Comparison of ENCODE assay signal across 32 mouse cellular contexts in the genomic region with DNA sequence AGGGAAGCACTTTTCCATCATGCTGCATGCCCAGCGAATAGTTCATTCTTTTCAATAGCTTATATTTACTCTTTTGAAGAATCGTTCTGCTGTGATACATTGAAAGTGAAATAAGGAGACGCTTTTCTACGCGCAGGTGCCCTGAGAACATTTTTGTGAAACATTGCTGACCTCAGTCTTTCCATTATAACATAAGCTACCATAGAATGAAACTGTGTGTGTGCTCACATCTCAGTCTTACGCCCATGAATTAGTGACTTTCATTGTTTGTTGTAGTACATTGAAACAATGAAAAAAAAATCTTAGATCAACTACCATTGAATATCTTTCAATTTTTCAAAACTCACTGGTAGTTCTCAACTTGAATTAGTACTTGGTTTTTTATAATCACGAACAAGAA.
"Had no signal": no experiment of that assay in that cellular context is flagged by ENCODE, and none has a peak within 500 bp of the region (broad histone marks: within the 10 kb centered on the region; RNA-seq: fewer than 3 reads in every experiment).

No protein-coding gene starts in this region.

- DNase-seq: left cerebral cortex, postnatal 4 days; liver; liver, embryonic 13.5 days; liver, postnatal 0 days; lung, adult 18-20 months; lung, adult 2 months; lung, embryonic 14.5 days; lung, postnatal 10 days; lung, postnatal 14 days; lung, postnatal 36 days; lung, postnatal 4 days; midbrain, embryonic 14.5 days had no signal

- H3K4me3 ChIP-seq: limb, embryonic 10.5 days; limb, embryonic 12.5 days; limb, embryonic 13.5 days; limb, embryonic 15.5 days; liver, embryonic 12.5 days; liver, embryonic 13.5 days; liver, embryonic 15.5 days; lung, embryonic 15.5 days; megakaryocyte, embryonic 14.5 days; midbrain, embryonic 10.5 days; midbrain, embryonic 12.5 days; midbrain, embryonic 13.5 days; midbrain, embryonic 15.5 days; myocyte; neural tube, embryonic 12.5 days had no signal

- H3K36me3 ChIP-seq: limb, embryonic 10.5 days; limb, embryonic 12.5 days; limb, embryonic 13.5 days; limb, embryonic 15.5 days; liver, embryonic 12.5 days; liver, embryonic 13.5 days; liver, embryonic 15.5 days; lung, embryonic 15.5 days; midbrain, embryonic 10.5 days; midbrain, embryonic 12.5 days; midbrain, embryonic 13.5 days; midbrain, embryonic 15.5 days; neural tube, embryonic 12.5 days had no signal

- H3K27ac ChIP-seq: limb, embryonic 10.5 days; limb, embryonic 12.5 days; limb, embryonic 13.5 days; limb, embryonic 15.5 days; liver, embryonic 12.5 days; liver, embryonic 13.5 days; liver, embryonic 14.5 days; liver, embryonic 15.5 days; lung, embryonic 15.5 days; macrophage; midbrain, embryonic 10.5 days; midbrain, embryonic 12.5 days; midbrain, embryonic 13.5 days; midbrain, embryonic 15.5 days; neural tube, embryonic 12.5 days had no signal

- H3K4me2 ChIP-seq: limb, embryonic 12.5 days; limb, embryonic 13.5 days; limb, embryonic 15.5 days; liver, embryonic 11.5 days; liver, embryonic 12.5 days; liver, embryonic 13.5 days; liver, embryonic 15.5 days; lung, embryonic 14.5 days; lung, embryonic 15.5 days; midbrain, embryonic 11.5 days; midbrain, embryonic 12.5 days; midbrain, embryonic 13.5 days; midbrain, embryonic 15.5 days; neural tube, embryonic 12.5 days had no signal

- H3K9me3 ChIP-seq: limb, embryonic 10.5 days; limb, embryonic 12.5 days; limb, embryonic 13.5 days; limb, embryonic 15.5 days; liver, embryonic 12.5 days; liver, embryonic 13.5 days; liver, embryonic 15.5 days; lung, embryonic 15.5 days; megakaryocyte, embryonic 14.5 days; midbrain, embryonic 10.5 days; midbrain, embryonic 12.5 days; midbrain, embryonic 13.5 days; midbrain, embryonic 15.5 days; neural tube, embryonic 12.5 days had no signal

- H3K4me1 ChIP-seq: limb, embryonic 10.5 days; limb, embryonic 12.5 days; liver, embryonic 12.5 days; liver, embryonic 13.5 days; liver, embryonic 15.5 days; lung, embryonic 15.5 days; megakaryocyte, embryonic 14.5 days; midbrain, embryonic 10.5 days; midbrain, embryonic 12.5 days; midbrain, embryonic 13.5 days; midbrain, embryonic 15.5 days; neural tube, embryonic 12.5 days had no signal

- H3K27me3 ChIP-seq: limb, embryonic 12.5 days; limb, embryonic 13.5 days; limb, embryonic 15.5 days; liver, embryonic 12.5 days; liver, embryonic 13.5 days; liver, embryonic 15.5 days; lung, embryonic 15.5 days; midbrain, embryonic 12.5 days; midbrain, embryonic 13.5 days; midbrain, embryonic 15.5 days; neural tube, embryonic 12.5 days had no signal

- ATAC-seq: liver, embryonic 12.5 days; liver, postnatal 0 days; lung, postnatal 0 days; midbrain, embryonic 13.5 days; midbrain, embryonic 15.5 days; midbrain, embryonic 16.5 days had no signal

- H3K9ac ChIP-seq: limb, embryonic 12.5 days; limb, embryonic 13.5 days; limb, embryonic 15.5 days; liver, embryonic 12.5 days; liver, embryonic 13.5 days; liver, embryonic 14.5 days; liver, embryonic 15.5 days; liver, postnatal 0 days; lung, embryonic 14.5 days; lung, embryonic 15.5 days; midbrain, embryonic 12.5 days; midbrain, embryonic 13.5 days; midbrain, embryonic 15.5 days; neural tube, embryonic 12.5 days had no signal
